Mouse (Mus musculus) gastrocnemius, postnatal 25 days (tissue): Measurements from ENCODE around the gene Gm21188. TPM values are rescaled to one million over a fixed set of nuclear protein-coding genes. Genes with fewer than 3 reads are reported as not detected.
"Not testable (repeated sequence)": the region's sequence is repeated elsewhere in the genome, so short reads cannot be mapped to it uniquely, and the experiment has no call there.

Experiments
- DNase-seq: peaks from one replicate; pipeline ENCODE4 v3.0.0; 2022
- long read RNA-seq, 2 experiments: library from polyadenylated mRNA; stranded (forward); transcript quantifications; one replicate each; pipeline ENCODE4 v2.0.0; 2021
- total RNA-seq, 2 experiments: library from RNA; stranded (reverse); gene quantifications; 1 replicate in 1 of 2; 2 replicates in 1 of 2; pipeline ENCODE4 v1.2.3; 2021

Gm21188 gene
- total RNA-seq = under 1 TPM in 1 of 2 experiments, not detected in 1; 0.16 TPM
- long read RNA-seq, experiment 1, partial matches to known transcripts = 0 of 3 reads
- long read RNA-seq, experiment 1, other reads (novel, unspliced or antisense) = 3 of 3 reads
- long read RNA-seq, experiment 2, partial matches to known transcripts = 0 of 2 reads
- long read RNA-seq, experiment 2, other reads (novel, unspliced or antisense) = 2 of 2 reads

- not testable (repeated sequence) for DNase-seq
Observed at GRCm38 (mm10) chr13:120052085-120052484, at the start of gene Gm21188. Gene Gm21188, minus strand, starts transcription at chr13:120052194.

DNA sequence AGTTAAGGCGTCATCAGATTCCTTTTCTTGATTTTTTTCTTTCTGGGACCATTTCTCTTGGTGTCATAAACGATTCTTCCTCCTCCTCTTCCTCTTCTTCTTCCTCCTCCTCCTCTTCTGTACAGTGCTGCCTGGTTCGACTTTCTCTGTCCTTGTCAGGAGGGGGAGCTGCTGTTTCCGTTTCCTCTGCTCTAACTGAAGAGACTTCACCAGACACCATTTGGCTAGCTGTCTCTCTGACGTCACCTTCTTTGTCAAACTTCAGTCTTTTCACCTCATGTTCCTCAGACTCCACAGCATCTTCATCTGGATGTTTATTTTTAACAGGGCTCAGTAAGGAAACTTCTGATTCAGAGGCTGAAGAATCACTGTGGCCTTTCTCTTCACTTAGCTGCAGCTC lies 47.3 kb upstream of the Gm21188 start:
- DNase-seq = not testable (repeated sequence)

- DNase-seq = not testable (repeated sequence)
Observed at GRCm38 (mm10) chr13:120096938-120097256, 44.9 kb upstream of the Gm21188 start.

- not testable (repeated sequence) for DNase-seq
Observed at GRCm38 (mm10) chr13:120096241-120096937, 44.4 kb upstream of the Gm21188 start.

DNA sequence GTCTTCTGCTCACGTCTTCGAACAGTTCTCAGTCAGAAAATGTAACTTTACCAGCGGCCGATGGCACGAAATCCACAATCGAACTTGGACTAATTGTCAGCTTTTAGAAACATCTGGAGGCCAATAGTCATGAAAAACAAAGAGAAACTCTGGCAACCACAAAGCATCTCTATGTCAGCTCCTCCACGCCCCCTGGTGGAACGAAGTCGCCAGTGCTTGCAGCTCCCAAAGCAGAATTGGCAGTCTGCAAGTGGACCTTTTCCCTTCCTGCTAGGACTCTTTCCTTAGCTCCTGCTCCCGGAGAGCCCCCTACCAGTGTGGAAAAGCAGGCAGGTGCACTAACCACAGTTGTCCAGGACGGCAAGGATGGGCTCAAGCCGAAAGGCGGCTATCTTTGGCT lies 41.0 kb upstream of the Gm21188 start:
- DNase-seq = not testable (repeated sequence)

DNA sequence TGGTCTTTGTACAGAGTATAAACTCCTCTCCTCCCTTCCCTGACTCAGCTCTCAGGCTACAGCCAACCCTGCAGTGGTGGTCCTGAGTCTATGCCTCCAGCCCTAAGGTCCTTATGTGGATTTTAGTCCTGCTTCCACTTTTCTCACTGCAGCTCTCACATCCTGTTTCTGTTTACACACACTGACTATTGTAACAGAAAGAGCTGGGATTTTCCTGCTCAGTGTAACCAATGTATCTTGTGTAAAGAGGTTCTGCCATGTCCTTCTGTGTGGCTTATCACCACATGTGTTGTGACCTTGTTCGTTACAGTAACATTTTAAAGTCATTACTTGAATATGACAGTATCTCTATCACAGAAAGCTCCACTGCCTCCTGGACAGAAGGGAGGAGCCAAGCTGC lies 27.6 kb upstream of the Gm21188 start:
- DNase-seq = not testable (repeated sequence)

DNA sequence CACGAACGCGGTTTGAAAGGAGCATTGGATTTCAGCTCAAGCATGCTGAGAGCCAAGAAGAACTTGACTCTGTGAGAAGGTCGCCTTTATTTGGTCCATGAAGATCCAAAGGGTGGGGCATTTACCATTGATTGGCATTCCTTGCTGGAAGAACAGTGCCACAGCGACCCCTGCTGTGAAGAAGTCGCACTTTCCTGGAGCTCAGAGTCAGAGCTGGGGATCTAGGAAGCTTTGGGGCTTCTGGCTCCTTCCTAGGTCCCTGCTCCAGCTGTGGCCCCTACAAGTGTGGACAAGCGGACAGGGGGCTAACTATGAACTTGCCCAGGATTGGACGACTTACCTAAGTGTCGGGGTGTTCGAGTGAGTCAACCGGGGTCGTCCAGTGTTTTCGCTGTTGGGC lies 18.9 kb upstream of the Gm21188 start:
- not testable (repeated sequence) for DNase-seq

- DNase-seq = not testable (repeated sequence)
Observed at GRCm38 (mm10) chr13:120070012-120070598, 18.1 kb upstream of the Gm21188 start.

GRCm38 (mm10) chr13:120063439-120064089 lies 11.6 kb upstream of the Gm21188 start:
- not testable (repeated sequence) for DNase-seq

- not testable (repeated sequence) for DNase-seq
Observed at GRCm38 (mm10) chr13:120062903-120063302, 10.9 kb upstream of the Gm21188 start.

GRCm38 (mm10) chr13:120048608-120049007 lies 3.4 kb downstream of the Gm21188 start:
- DNase-seq = not testable (repeated sequence)

- DNase-seq = not testable (repeated sequence)
Observed at GRCm38 (mm10) chr13:120048186-120048585, 3.8 kb downstream of the Gm21188 start.

- not testable (repeated sequence) for DNase-seq
Observed at GRCm38 (mm10) chr13:120046422-120047209, 5.4 kb downstream of the Gm21188 start.

DNA sequence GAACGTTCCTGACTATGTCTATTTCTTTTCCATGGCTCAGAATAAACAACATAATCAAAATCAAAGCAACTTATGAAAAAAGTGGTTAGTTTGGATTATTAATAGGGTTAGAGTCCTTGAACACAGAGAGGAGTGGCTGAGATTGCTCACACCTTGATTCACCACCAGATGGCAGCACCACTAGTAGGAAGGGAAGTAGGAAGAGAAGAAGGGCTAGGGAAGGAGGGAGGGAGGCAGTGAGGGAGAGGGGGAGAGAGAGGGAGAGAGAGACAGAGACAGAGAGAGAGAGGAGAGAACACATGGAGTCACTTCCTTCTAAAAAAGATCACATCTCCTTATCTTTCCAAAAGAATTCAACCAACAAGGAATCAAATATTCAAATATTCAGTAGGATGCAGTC lies 10.8 kb downstream of the Gm21188 start:
- DNase-seq = not testable (repeated sequence)

GRCm38 (mm10) chr13:120037881-120038280 lies 14.1 kb downstream of the Gm21188 start:
- not testable (repeated sequence) for DNase-seq

GRCm38 (mm10) chr13:120036577-120037115 lies 15.3 kb downstream of the Gm21188 start:
- not testable (repeated sequence) for DNase-seq

- not testable (repeated sequence) for DNase-seq
Observed at GRCm38 (mm10) chr13:120035151-120035550, 16.8 kb downstream of the Gm21188 start.

DNA sequence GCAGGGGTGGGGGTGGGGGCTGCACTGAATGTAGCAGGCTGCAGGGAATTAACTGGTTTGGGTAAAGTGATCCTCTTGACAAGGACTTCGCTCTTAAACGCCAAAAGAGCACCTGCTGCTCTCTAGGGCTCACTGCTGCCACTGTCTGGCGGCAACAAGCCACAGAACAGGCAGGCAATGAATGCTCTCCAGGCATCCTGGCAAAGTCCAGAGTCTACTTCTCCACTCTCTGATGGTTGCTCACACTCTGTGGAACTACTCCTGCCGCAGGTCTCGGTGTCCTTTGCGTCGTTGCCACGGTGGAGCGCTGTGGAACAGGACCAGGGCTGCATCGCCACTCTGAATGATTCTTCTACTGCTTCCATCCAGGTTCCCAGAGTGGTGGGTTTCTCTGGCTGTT lies 17.4 kb downstream of the Gm21188 start:
- not testable (repeated sequence) for DNase-seq

DNA sequence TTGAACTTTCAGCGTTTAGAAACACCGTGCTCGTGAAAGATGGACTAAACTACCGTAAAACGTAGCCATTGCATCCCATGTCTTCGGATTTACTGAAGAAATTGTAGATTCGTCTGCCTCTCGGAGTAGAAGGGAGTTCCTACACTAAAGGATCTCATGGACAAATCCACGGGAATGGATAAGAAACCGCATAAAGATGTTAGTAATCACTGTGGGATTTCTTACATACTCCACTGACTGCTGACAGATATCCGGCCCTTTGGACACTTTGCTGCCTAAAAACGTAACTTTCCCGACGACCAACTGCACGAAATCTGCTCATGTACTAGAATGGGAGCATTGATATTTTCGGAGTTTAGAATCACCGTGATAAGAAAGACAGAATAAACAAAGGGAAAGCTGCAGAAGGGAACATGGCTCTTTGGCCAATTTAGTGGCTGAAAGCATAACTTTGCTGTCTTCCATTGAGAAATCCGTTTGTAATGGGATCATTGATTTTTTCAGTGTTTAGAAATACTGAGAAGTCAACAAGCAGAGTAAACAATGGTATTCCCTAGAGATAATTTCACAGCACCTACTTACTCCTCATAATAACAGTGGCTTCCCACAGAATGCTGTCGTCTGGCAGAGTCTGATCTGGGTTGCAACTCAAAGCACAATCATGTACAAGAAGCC lies 18.3 kb downstream of the Gm21188 start:
- DNase-seq = not testable (repeated sequence)

DNA sequence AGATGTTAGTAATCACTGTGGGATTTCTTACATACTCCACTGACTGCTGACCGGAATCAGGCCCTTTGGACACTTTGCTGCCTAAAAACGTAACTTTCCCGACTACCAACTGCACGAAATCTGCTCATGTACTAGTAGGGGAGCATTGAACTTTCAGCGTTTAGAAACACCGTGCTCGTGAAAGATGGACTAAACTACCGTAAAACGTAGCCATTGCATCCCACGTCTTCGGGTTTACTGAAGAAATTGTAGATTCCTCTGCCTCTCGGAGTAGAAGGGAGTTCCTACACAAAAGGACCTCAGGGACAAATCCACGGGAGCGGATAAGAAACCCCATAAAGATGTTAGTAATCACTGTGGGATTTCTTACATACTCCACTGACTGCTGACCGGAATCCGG lies 20.3 kb downstream of the Gm21188 start:
- DNase-seq = not testable (repeated sequence)

DNA sequence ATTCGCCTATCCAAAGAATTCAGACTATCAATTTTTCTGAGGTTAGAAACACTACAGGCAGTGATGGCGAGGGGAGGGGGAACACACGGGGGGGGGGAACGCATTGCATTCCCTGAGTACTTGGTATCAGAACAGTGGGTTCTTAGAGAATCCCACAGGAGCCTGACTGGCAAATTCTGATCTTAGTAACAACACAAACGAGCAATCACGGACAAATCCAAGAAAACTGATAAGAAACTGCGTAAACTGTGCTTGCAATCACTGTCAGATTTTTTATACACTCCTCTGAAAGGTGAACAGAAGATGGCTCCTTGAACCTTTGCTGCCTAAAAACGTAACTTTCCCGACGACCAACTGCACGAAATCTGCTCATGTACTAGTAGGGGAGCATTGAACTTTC lies 24.6 kb downstream of the Gm21188 start:
- DNase-seq = not testable (repeated sequence)
